Mouse (Mus musculus): Measurements from ENCODE around the gene Kif4. TPM values are rescaled to one million over a fixed set of nuclear protein-coding genes. Genes with fewer than 3 reads are reported as not detected.

Gene Kif4
- polyA plus RNA-seq, 1 experiment from 2014 or later = 23.5 TPM

GRCm38 (mm10) chrX:100625802-100626793, 561 bp downstream of the Kif4 start, which contains the start of gene Pdzd11:
TSS of gene Pdzd11 (minus strand) at chrX:100626568.
- peak; percentile 99 for ATAC-seq (replicated peaks; ENCODE audit: extremely low read depth, insufficient read depth, low FRiP score)
- peak within 1 kb of the TSS; percentile 73 for H3K4me2 ChIP-seq (ENCODE audit: low read depth, low read length)
- peak within 1 kb of the TSS; percentile 76 for H3K27ac ChIP-seq (ENCODE audit: low read length)
- H3K9me3 ChIP-seq (replicated peaks; ENCODE audit: control insufficient read depth, low read length) = no peaks in the 10 kb centered on the region
- peaks cover 6% of the 10 kb centered on the region; the same call in 1 of the 2 replicates for H3K36me3 ChIP-seq (ENCODE audit: control insufficient read depth, insufficient read depth)
- WGBS = 13% methylated on average over 60 of the region's 62 CpGs
- H3K4me3 ChIP-seq (ENCODE audit: low read length) = peak within 1 kb of the TSS; percentile 72
- no peaks in the 10 kb centered on the region for H3K27me3 ChIP-seq (ENCODE audit: control insufficient read depth, insufficient read depth, low read length)
- peak within 1 kb of the TSS; percentile 79 for H3K9ac ChIP-seq (ENCODE audit: low read length)
- peaks cover 7% of the 10 kb centered on the region for H3K4me1 ChIP-seq (ENCODE audit: control insufficient read depth, insufficient read depth, low read length)

GRCm38 (mm10) chrX:100629076-100629475, 3.5 kb downstream of the Kif4 start:
- no peaks in the 10 kb centered on the region for H3K9me3 ChIP-seq (replicated peaks; ENCODE audit: control insufficient read depth, low read length)
- H3K27me3 ChIP-seq (ENCODE audit: control insufficient read depth, insufficient read depth, low read length) = no peaks in the 10 kb centered on the region
- no peak overlapping the region for H3K27ac ChIP-seq (ENCODE audit: low read length)
- no peak overlapping the region for H3K4me2 ChIP-seq (ENCODE audit: low read depth, low read length)
- ATAC-seq (replicated peaks; ENCODE audit: extremely low read depth, insufficient read depth, low FRiP score) = no peak
- no peak overlapping the region for H3K4me3 ChIP-seq (ENCODE audit: low read length)
- H3K9ac ChIP-seq (ENCODE audit: low read length) = no peak overlapping the region
- WGBS = 78% methylated on average over 2 of the region's 2 CpGs
- peaks cover 7% of the 10 kb centered on the region for H3K4me1 ChIP-seq (ENCODE audit: control insufficient read depth, insufficient read depth, low read length)
- H3K36me3 ChIP-seq (ENCODE audit: control insufficient read depth, insufficient read depth) = no peaks in the 10 kb centered on the region

- WGBS = 78% methylated on average over 8 of the region's 8 CpGs
- no peaks in the 10 kb centered on the region for H3K27me3 ChIP-seq (ENCODE audit: control insufficient read depth, insufficient read depth, low read length)
- H3K4me3 ChIP-seq (ENCODE audit: low read length) = no peak overlapping the region
- H3K4me1 ChIP-seq (ENCODE audit: control insufficient read depth, insufficient read depth, low read length) = no peaks in the 10 kb centered on the region
- no peak overlapping the region for H3K27ac ChIP-seq (ENCODE audit: low read length)
- peaks cover 14% of the 10 kb centered on the region; the same call in 1 of the 2 replicates for H3K36me3 ChIP-seq (ENCODE audit: control insufficient read depth, insufficient read depth)
- no peak overlapping the region for H3K9ac ChIP-seq (ENCODE audit: low read length)
- no peak overlapping the region for H3K4me2 ChIP-seq (ENCODE audit: low read depth, low read length)
- no peaks in the 10 kb centered on the region for H3K9me3 ChIP-seq (replicated peaks; ENCODE audit: control insufficient read depth, low read length)
- ATAC-seq (replicated peaks; ENCODE audit: extremely low read depth, insufficient read depth, low FRiP score) = no peak
Observed at GRCm38 (mm10) chrX:100638477-100638876, 12.9 kb downstream of the Kif4 start.

- no peak overlapping the region for H3K4me2 ChIP-seq (ENCODE audit: low read depth, low read length)
- no peak overlapping the region for H3K4me3 ChIP-seq (ENCODE audit: low read length)
- H3K9ac ChIP-seq (ENCODE audit: low read length) = no peak overlapping the region
- H3K27me3 ChIP-seq (ENCODE audit: control insufficient read depth, insufficient read depth, low read length) = no peaks in the 10 kb centered on the region
- ATAC-seq (replicated peaks; ENCODE audit: extremely low read depth, insufficient read depth, low FRiP score) = no peak
- no peaks in the 10 kb centered on the region for H3K4me1 ChIP-seq (ENCODE audit: control insufficient read depth, insufficient read depth, low read length)
- no peaks in the 10 kb centered on the region for H3K9me3 ChIP-seq (replicated peaks; ENCODE audit: control insufficient read depth, low read length)
- no peaks in the 10 kb centered on the region for H3K36me3 ChIP-seq (ENCODE audit: control insufficient read depth, insufficient read depth)
- no peak overlapping the region for H3K27ac ChIP-seq (ENCODE audit: low read length)
Observed at GRCm38 (mm10) chrX:100652848-100653247, 27.3 kb downstream of the Kif4 start.

GRCm38 (mm10) chrX:100664825-100665224, 39.3 kb downstream of the Kif4 start:
- H3K9me3 ChIP-seq (replicated peaks; ENCODE audit: control insufficient read depth, low read length) = no peaks in the 10 kb centered on the region
- no peaks in the 10 kb centered on the region for H3K4me1 ChIP-seq (ENCODE audit: control insufficient read depth, insufficient read depth, low read length)
- no peak overlapping the region for H3K4me2 ChIP-seq (ENCODE audit: low read depth, low read length)
- H3K4me3 ChIP-seq (ENCODE audit: low read length) = no peak overlapping the region
- no peak overlapping the region for H3K27ac ChIP-seq (ENCODE audit: low read length)
- H3K9ac ChIP-seq (ENCODE audit: low read length) = no peak overlapping the region
- peaks cover 3% of the 10 kb centered on the region; the same call in 1 of the 2 replicates for H3K36me3 ChIP-seq (ENCODE audit: control insufficient read depth, insufficient read depth)
- WGBS = 77% methylated on average over 2 of the region's 2 CpGs
- 0 out of 2 replicates have a peak, but pooled peaks cover 3% of the 10 kb centered on the region for H3K27me3 ChIP-seq (ENCODE audit: control insufficient read depth, insufficient read depth, low read length)
- no peak for ATAC-seq (replicated peaks; ENCODE audit: extremely low read depth, insufficient read depth, low FRiP score)

GRCm38 (mm10) chrX:100678204-100678603, 52.7 kb downstream of the Kif4 start:
- H3K9me3 ChIP-seq (replicated peaks; ENCODE audit: control insufficient read depth, low read length) = 0 out of 2 replicates have a peak, but pooled peaks cover 2% of the 10 kb centered on the region
- H3K27ac ChIP-seq (ENCODE audit: low read length) = no peak overlapping the region
- ATAC-seq (replicated peaks; ENCODE audit: extremely low read depth, insufficient read depth, low FRiP score) = no peak
- WGBS = 86% methylated on average over 3 of the region's 3 CpGs
- no peaks in the 10 kb centered on the region for H3K27me3 ChIP-seq (ENCODE audit: control insufficient read depth, insufficient read depth, low read length)
- H3K4me3 ChIP-seq (ENCODE audit: low read length) = no peak overlapping the region
- no peak overlapping the region for H3K4me2 ChIP-seq (ENCODE audit: low read depth, low read length)
- H3K9ac ChIP-seq (ENCODE audit: low read length) = no peak overlapping the region
- H3K4me1 ChIP-seq (ENCODE audit: control insufficient read depth, insufficient read depth, low read length) = no peaks in the 10 kb centered on the region
- peaks cover 3% of the 10 kb centered on the region for H3K36me3 ChIP-seq (ENCODE audit: control insufficient read depth, insufficient read depth)

- WGBS = 25% methylated on average over 3 of the region's 3 CpGs
- peaks cover 3% of the 10 kb centered on the region; the same call in 1 of the 2 replicates for H3K36me3 ChIP-seq (ENCODE audit: control insufficient read depth, insufficient read depth)
- no peak overlapping the region for H3K4me2 ChIP-seq (ENCODE audit: low read depth, low read length)
- peaks cover 3% of the 10 kb centered on the region; the same call in 1 of the 2 replicates for H3K4me1 ChIP-seq (ENCODE audit: control insufficient read depth, insufficient read depth, low read length)
- no peaks in the 10 kb centered on the region for H3K9me3 ChIP-seq (replicated peaks; ENCODE audit: control insufficient read depth, low read length)
- ATAC-seq (replicated peaks; ENCODE audit: extremely low read depth, insufficient read depth, low FRiP score) = no peak
- no peak overlapping the region for H3K9ac ChIP-seq (ENCODE audit: low read length)
- no peaks in the 10 kb centered on the region for H3K27me3 ChIP-seq (ENCODE audit: control insufficient read depth, insufficient read depth, low read length)
- no peak overlapping the region for H3K4me3 ChIP-seq (ENCODE audit: low read length)
- no peak overlapping the region for H3K27ac ChIP-seq (ENCODE audit: low read length)
Observed at GRCm38 (mm10) chrX:100686527-100686926, 61.0 kb downstream of the Kif4 start.

- peaks cover 3% of the 10 kb centered on the region; the same call in 1 of the 2 replicates for H3K4me1 ChIP-seq (ENCODE audit: control insufficient read depth, insufficient read depth, low read length)
- H3K4me2 ChIP-seq (ENCODE audit: low read depth, low read length) = no peak overlapping the region
- H3K4me3 ChIP-seq (ENCODE audit: low read length) = no peak overlapping the region
- ATAC-seq (replicated peaks; ENCODE audit: extremely low read depth, insufficient read depth, low FRiP score) = no peak
- H3K9ac ChIP-seq (ENCODE audit: low read length) = no peak overlapping the region
- H3K36me3 ChIP-seq (ENCODE audit: control insufficient read depth, insufficient read depth) = peaks cover 3% of the 10 kb centered on the region; the same call in 1 of the 2 replicates
- WGBS = 62% methylated on average over 6 of the region's 6 CpGs
- H3K27ac ChIP-seq (ENCODE audit: low read length) = no peak overlapping the region
- H3K27me3 ChIP-seq (ENCODE audit: control insufficient read depth, insufficient read depth, low read length) = no peaks in the 10 kb centered on the region
- no peaks in the 10 kb centered on the region for H3K9me3 ChIP-seq (replicated peaks; ENCODE audit: control insufficient read depth, low read length)
Observed at GRCm38 (mm10) chrX:100687360-100688032, 62.0 kb downstream of the Kif4 start.

- Histone ChIP-seq H3K27ac (ENCODE audit: low read length) (no peak overlapping the region), H3K4me3 (ENCODE audit: low read length) (no peak overlapping the region), H3K9me3 (replicated peaks; ENCODE audit: control insufficient read depth, low read length) (no peaks in the 10 kb centered on the region), H3K4me1 (ENCODE audit: control insufficient read depth, insufficient read depth, low read length) (peaks cover 3% of the 10 kb centered on the region; the same call in 1 of the 2 replicates), H3K27me3 (ENCODE audit: control insufficient read depth, insufficient read depth, low read length) (no peaks in the 10 kb centered on the region), H3K9ac (ENCODE audit: low read length) (no peak overlapping the region), H3K4me2 (ENCODE audit: low read depth, low read length) (no peak overlapping the region), H3K36me3 (ENCODE audit: control insufficient read depth, insufficient read depth) (peaks cover 3% of the 10 kb centered on the region; the same call in 1 of the 2 replicates)
- 76% methylated on average over 5 of the region's 5 CpGs for WGBS
- no peak for ATAC-seq (replicated peaks; ENCODE audit: extremely low read depth, insufficient read depth, low FRiP score)
Observed at GRCm38 (mm10) chrX:100688033-100688370, 62.5 kb downstream of the Kif4 start.

All from heart, embryonic 16.5 days (tissue).